Mouse (Mus musculus): Measurements from ENCODE around the gene Tmem274.

DNA sequence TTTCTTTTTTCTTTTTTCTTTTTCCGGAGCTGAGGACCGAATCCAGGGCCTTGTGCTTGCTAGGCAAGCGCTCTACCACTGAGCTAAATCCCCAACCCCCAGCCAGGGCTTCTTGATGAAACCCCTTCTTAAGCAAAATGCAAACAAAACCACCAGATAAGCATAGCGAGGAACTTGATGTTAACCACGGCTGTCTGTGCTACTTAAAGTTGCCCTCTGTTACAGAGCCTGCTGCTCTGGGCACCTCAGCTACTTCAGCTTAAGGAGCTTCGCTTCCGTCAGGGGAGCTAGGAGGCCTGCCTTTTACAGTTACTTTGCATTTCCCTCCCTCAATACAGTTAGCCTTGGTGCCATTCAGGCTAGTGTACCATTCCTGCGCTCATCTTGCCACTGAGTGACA lies 21.7 kb downstream of the Tmem274 start:
- TF ChIP-seq POLR2A (IDR thresholded peaks at IDR 0.05; ENCODE audit: low read depth, low read length): no peak
- no peak for TF ChIP-seq CTCF (IDR thresholded peaks at IDR 0.05; ENCODE audit: extremely low read depth, insufficient read length, insufficient replicate concordance, low read depth, low read length)

Data from small intestine, adult 2 months (tissue).